Mouse (Mus musculus) kidney, adult 2 months (tissue): ENCODE data around the gene Fbrsl1.

Source experiments
- CTCF ChIP-seq: fragments of 200-500 bp; conservative IDR thresholded peaks from 2 replicates; pipeline ENCODE4 v1.5.1; 2011; ENCODE audit warnings: low read depth, mild to moderate bottlenecking, control low read depth, low read length, moderate library complexity, mixed read lengths; ENCODE audit not compliant: insufficient read depth, insufficient read length
- POLR2A ChIP-seq: fragments of 200-500 bp; IDR thresholded peaks from one replicate; pipeline ENCODE4 v1.6.1; 2011; ENCODE audit warnings: low read depth, low read length, control low read depth

DNA sequence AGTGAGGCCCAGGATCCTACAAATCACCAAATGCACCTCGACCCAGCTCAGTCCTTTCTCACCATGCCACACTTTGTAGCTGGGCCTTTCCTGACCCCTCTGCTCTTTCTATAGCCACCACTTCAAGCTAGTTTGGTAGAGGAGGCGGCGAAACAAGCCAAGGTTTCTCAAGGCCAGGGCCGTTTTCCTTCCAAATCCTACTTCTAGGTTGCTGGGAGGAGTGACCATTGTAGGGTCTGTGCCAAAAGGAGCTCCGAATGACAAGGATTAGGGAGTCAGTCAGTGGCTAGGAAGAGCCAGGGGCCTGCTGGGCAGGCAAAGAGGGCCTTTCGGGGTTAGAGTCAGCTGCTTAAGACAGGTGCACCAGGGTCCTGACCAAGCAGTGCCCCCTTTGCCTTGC is 63.8 kb downstream of the Fbrsl1 start:
- no peak for TF ChIP-seq CTCF
- no peak for TF ChIP-seq POLR2A
